Mouse (Mus musculus) E14TG2a.4 (cell line): ENCODE measurements around the gene Casc3.

ENCODE experiments used
- CTCF ChIP-seq: conservative IDR thresholded peaks from 2 replicates; pipeline ENCODE4 v1.5.1; 2014; ENCODE audit warnings: low read length
- POU5F1 ChIP-seq: IDR thresholded peaks from 2 replicates; pipeline ENCODE4 v1.6.1; 2014; ENCODE audit warnings: low read length, borderline replicate concordance

- TF ChIP-seq CTCF (no peak), POU5F1 (no peak)
Measured at GRCm38 (mm10) chr11:98766816-98767215, 37.9 kb upstream of the Casc3 start.
